In genomic region chr8:60889843-60890519, GRCm38 (mm10) we compare ENCODE assay signal across 8 mouse cellular contexts. TPM values are rescaled to one million over a fixed set of nuclear protein-coding genes. Genes with fewer than 3 reads are reported as not detected.
DNase-seq lines count a peak whose midpoint lies in the region; ATAC-seq and TF ChIP-seq lines count a peak whose summit lies in the region.

Hpf1 (plus strand) TSS chr8:60890418.

- peaks cover 20 to 55% of the 10 kb centered on the region in 2 experiments for H3K4me1 ChIP-seq in CH12.LX (ENCODE audit: control insufficient read depth in 1 of 2, insufficient read depth in 2 of 2)
- H3K4me1 ChIP-seq in forebrain, embryonic 11.5 days (replicated peaks; ENCODE audit: control insufficient read depth, insufficient read depth, low read length): peaks cover 4% of the 10 kb centered on the region; the same call in 1 of the 2 replicates
- H3K4me1 ChIP-seq in heart, embryonic 16.5 days (ENCODE audit: control insufficient read depth, insufficient read depth, low read length): peaks cover 29% of the 10 kb centered on the region
- H3K4me1 ChIP-seq in liver, embryonic 15.5 days (replicated peaks): peaks cover 33% of the 10 kb centered on the region
- H3K4me1 ChIP-seq in neural tube, embryonic 12.5 days: peaks cover 13% of the 10 kb centered on the region

- peak within 1 kb of the TSS; percentile 79 for H3K4me2 ChIP-seq in CH12.LX (ENCODE audit: insufficient read depth, low read depth, poor library complexity, severe bottlenecking)
- peak within 1 kb of the TSS; percentile 58 for H3K4me2 ChIP-seq in forebrain, embryonic 11.5 days (ENCODE audit: low read depth, low read length, severe bottlenecking)
- H3K4me2 ChIP-seq in heart, embryonic 16.5 days (ENCODE audit: low read depth, low read length): peak within 1 kb of the TSS; percentile 78
- peak within 1 kb of the TSS; percentile 83 for H3K4me2 ChIP-seq in liver, embryonic 15.5 days
- peak within 1 kb of the TSS; percentile 69 for H3K4me2 ChIP-seq in neural tube, embryonic 12.5 days (replicated peaks)

- H3K4me3 ChIP-seq in CH12.LX (replicated peaks in 1 of 3; ENCODE audit: low read depth in 2 of 3, low read length in 2 of 3, poor library complexity in 1 of 3): peak within 1 kb of the TSS; percentile 72 to 93 (median 73)
- H3K4me3 ChIP-seq in forebrain, embryonic 11.5 days (ENCODE audit: low read depth, low read length): peak within 1 kb of the TSS; percentile 73
- peak within 1 kb of the TSS; percentile 87 for H3K4me3 ChIP-seq in heart, embryonic 16.5 days (ENCODE audit: low read length)
- peak within 1 kb of the TSS; percentile 82 for H3K4me3 ChIP-seq in liver, embryonic 15.5 days (replicated peaks)
- H3K4me3 ChIP-seq in neural tube, embryonic 12.5 days: peak within 1 kb of the TSS; percentile 75

- peak; percentile 99 for DNase-seq in CH12.LX (ENCODE audit: extremely low read depth)
- peak; percentile 99 for DNase-seq in c-Kit-positive CD71-positive TER-119-negative erythroid progenitor cells, embryonic 14.5 days (ENCODE audit: low read depth)
- DNase-seq in forebrain, embryonic 11.5 days (ENCODE audit: low spot score): peak; percentile 98
- peak; percentile 98 for DNase-seq in kidney, postnatal 36 days
- DNase-seq in telencephalon, adult 2 months (ENCODE audit: low read depth, low spot score): peak; percentile 97

- H3K27ac ChIP-seq in CH12.LX (ENCODE audit: insufficient read depth, low read depth): no peak within 1 kb of the TSS; the same call in 1 of the 2 replicates
- H3K27ac ChIP-seq in forebrain, embryonic 11.5 days (ENCODE audit: low read depth, low read length): no peak within 1 kb of the TSS
- 0 out of 2 replicates have a peak within 1 kb of the TSS, but pooled peaks have one; percentile 32 for H3K27ac ChIP-seq in heart, embryonic 16.5 days (ENCODE audit: low read length)
- H3K27ac ChIP-seq in liver, embryonic 15.5 days (replicated peaks): peak within 1 kb of the TSS; percentile 74
- no peak within 1 kb of the TSS for H3K27ac ChIP-seq in neural tube, embryonic 12.5 days

- dilution Hi-C loops in CH12.LX (cut with MboI; ENCODE audit: extremely low pct_ligation_motif_present, extremely low pct_unique_long_range_greater_than_20kb, low sequenced_read_pairs): no loop called here

- 7% methylated on average over 43 of the region's 43 CpGs for WGBS in forebrain, embryonic 11.5 days
- WGBS in heart, embryonic 16.5 days: 3% methylated on average over 43 of the region's 43 CpGs
- 2% methylated on average over 43 of the region's 43 CpGs for WGBS in liver, embryonic 15.5 days (ENCODE audit: insufficient replicate concordance)
- 5% methylated on average over 43 of the region's 43 CpGs for WGBS in neural tube, embryonic 12.5 days

- peak within 1 kb of the TSS; percentile 63 for H3K9ac ChIP-seq in CH12.LX (ENCODE audit: insufficient read depth, low read depth)
- peak within 1 kb of the TSS; percentile 77 for H3K9ac ChIP-seq in forebrain, embryonic 11.5 days (ENCODE audit: low read length)
- peak within 1 kb of the TSS; percentile 81 for H3K9ac ChIP-seq in heart, embryonic 16.5 days (ENCODE audit: low read length)
- peak within 1 kb of the TSS; percentile 72 for H3K9ac ChIP-seq in liver, embryonic 15.5 days
- H3K9ac ChIP-seq in neural tube, embryonic 12.5 days: peak within 1 kb of the TSS; percentile 84

- peaks cover 22 to 30% of the 10 kb centered on the region in 2 experiments for H3K36me3 ChIP-seq in CH12.LX (replicated peaks in 1 of 2; ENCODE audit: control insufficient read depth in 1 of 2, insufficient read depth in 1 of 2, low read length in 1 of 2)
- H3K36me3 ChIP-seq in forebrain, embryonic 11.5 days (ENCODE audit: control insufficient read depth, insufficient read depth, low read length): no peaks in the 10 kb centered on the region
- H3K36me3 ChIP-seq in heart, embryonic 16.5 days (ENCODE audit: control insufficient read depth, insufficient read depth): no peaks in the 10 kb centered on the region
- peaks cover 22% of the 10 kb centered on the region for H3K36me3 ChIP-seq in liver, embryonic 15.5 days (replicated peaks)
- H3K36me3 ChIP-seq in neural tube, embryonic 12.5 days: 0 out of 2 replicates have a peak, but pooled peaks cover 2% of the 10 kb centered on the region

- no peaks in the 10 kb centered on the region for H3K9me3 ChIP-seq in CH12.LX (replicated peaks; ENCODE audit: low read length)
- no peaks in the 10 kb centered on the region for H3K9me3 ChIP-seq in forebrain, embryonic 11.5 days (ENCODE audit: control insufficient read depth, low read length)
- H3K9me3 ChIP-seq in heart, embryonic 16.5 days (replicated peaks; ENCODE audit: control insufficient read depth, low read length): no peaks in the 10 kb centered on the region
- no peaks in the 10 kb centered on the region for H3K9me3 ChIP-seq in liver, embryonic 15.5 days (replicated peaks)
- H3K9me3 ChIP-seq in neural tube, embryonic 12.5 days: no peaks in the 10 kb centered on the region

- no peak for TF ChIP-seq EP300 in CH12.LX (IDR thresholded peaks at IDR 0.05; ENCODE audit: low read length)

- H3K27me3 ChIP-seq in CH12.LX (replicated peaks): no peaks in the 10 kb centered on the region
- H3K27me3 ChIP-seq in forebrain, embryonic 11.5 days (ENCODE audit: control insufficient read depth, insufficient read depth, low read length): no peaks in the 10 kb centered on the region
- no peaks in the 10 kb centered on the region for H3K27me3 ChIP-seq in heart, embryonic 16.5 days (ENCODE audit: control insufficient read depth, insufficient read depth, low read length)
- H3K27me3 ChIP-seq in liver, embryonic 15.5 days: no peaks in the 10 kb centered on the region
- H3K27me3 ChIP-seq in neural tube, embryonic 12.5 days (replicated peaks): no peaks in the 10 kb centered on the region

- in situ Hi-C loops in CH12.LX (cut with MboI; ENCODE audit: low pct_ligation_motif_present, low pct_unique_long_range_greater_than_20kb, low sequenced_read_pairs): no loop called here

- TF ChIP-seq POLR2A in CH12.LX (IDR thresholded peaks at IDR 0.05; ENCODE audit: low read depth, low read length): peak; percentile 91

- TF ChIP-seq CTCF in CH12.LX (conservative IDR thresholded peaks at IDR 0.05 in 1 of 2, IDR thresholded peaks at IDR 0.05 in 1 of 2; ENCODE audit: low read depth in 2 of 2, low read length in 2 of 2): no peak

- peaks cover 41% of the 10 kb centered on the region for H3K79me2 ChIP-seq in CH12.LX (replicated peaks; ENCODE audit: control insufficient read depth, extremely low read depth, insufficient read depth, poor library complexity, severe bottlenecking)

- ATAC-seq in forebrain, embryonic 11.5 days (replicated peaks; ENCODE audit: low FRiP score): peak; percentile 98
- peak; percentile 99 for ATAC-seq in heart, embryonic 16.5 days (replicated peaks; ENCODE audit: extremely low read depth, insufficient read depth, low FRiP score)
- ATAC-seq in liver, embryonic 15.5 days (ENCODE audit: insufficient read depth): peak; percentile 99
- ATAC-seq in neural tube, embryonic 12.5 days (ENCODE audit: low FRiP score, low read depth): peak; percentile 99

- no peak for TF ChIP-seq RAD21 in CH12.LX (IDR thresholded peaks at IDR 0.05; ENCODE audit: low read depth, low read length)

TF ChIP-seq in CH12.LX, 34 proteins besides CTCF, POLR2A, EP300 and RAD21 (continues in another document):
- TF ChIP-seq NELFE (IDR thresholded peaks at IDR 0.05; ENCODE audit: low read depth, low read length) (peak; percentile 90), ZNF384 (IDR thresholded peaks at IDR 0.05; ENCODE audit: low read depth, low read length) (peak; percentile 94), MXI1 (IDR thresholded peaks at IDR 0.05; ENCODE audit: low read depth, low read length) (peak; percentile 61; the same call in 1 of the 2 replicates), KAT2A (IDR thresholded peaks at IDR 0.05; ENCODE audit: insufficient replicate concordance, low read length) (peak; percentile 76; the same call in 1 of the 2 replicates), BHLHE40 (IDR thresholded peaks at IDR 0.05; ENCODE audit: low read depth, low read length) (peak; percentile 40; the same call in 1 of the 2 replicates), PAX5 (IDR thresholded peaks at IDR 0.05; ENCODE audit: low read length) (no peak), ZKSCAN1 (IDR thresholded peaks at IDR 0.05; ENCODE audit: borderline replicate concordance, low read depth, low read length) (no peak), IRF4 (IDR thresholded peaks at IDR 0.05; ENCODE audit: low read depth, low read length) (0 out of 2 replicates have a peak, but pooled peaks have one; percentile 18), ZMIZ1 (IDR thresholded peaks at IDR 0.05; ENCODE audit: low read depth, low read length) (peak; percentile 72), USF1 (IDR thresholded peaks at IDR 0.05; ENCODE audit: low read depth, low read length) (no peak), JUND (conservative IDR thresholded peaks at IDR 0.05; ENCODE audit: low read depth, low read length) (no peak), TCF12 (IDR thresholded peaks at IDR 0.05; ENCODE audit: low read depth, low read length) (peak; percentile 77; the same call in 1 of the 2 replicates), POLR2AphosphoS2 (IDR thresholded peaks at IDR 0.05; ENCODE audit: low read depth, low read length) (peak; percentile 77; the same call in 1 of the 2 replicates), HCFC1 (IDR thresholded peaks at IDR 0.05; ENCODE audit: low read depth, low read length) (peak; percentile 81), MAZ (IDR thresholded peaks at IDR 0.05; ENCODE audit: low read depth, low read length) (no peak), CHD1 (IDR thresholded peaks at IDR 0.05; ENCODE audit: low read depth, low read length) (no peak), MAFK (IDR thresholded peaks at IDR 0.05; ENCODE audit: insufficient replicate concordance, low read length) (no peak), NRF1 (IDR thresholded peaks at IDR 0.05; ENCODE audit: low read depth, low read length) (peak; percentile 40; the same call in 1 of the 2 replicates), RCOR1 (conservative IDR thresholded peaks at IDR 0.05; ENCODE audit: low read depth, low read length) (no peak), MAX (IDR thresholded peaks at IDR 0.05; ENCODE audit: low read length) (no peak), CHD2 (IDR thresholded peaks at IDR 0.05; ENCODE audit: low read length) (peak; percentile 78; the same call in 1 of the 2 replicates), TBP (conservative IDR thresholded peaks at IDR 0.05; ENCODE audit: low read depth, low read length) (peak; percentile 79; the same call in 1 of the 2 replicates)

RNA-seq across cellular contexts. Expression of gene Hpf1, which starts in this region (rescaled TPM):
- total RNA-seq in CH12.LX (2012; rRNA removed): 76.1 and 77.4 TPM in 2 replicates
- 95.0 and 110 TPM in 2 replicates for total RNA-seq in CH12.LX (2014; rRNA removed)
- 132 and 135 TPM in 2 replicates for polyA plus RNA-seq in CH12.LX (2012; ENCODE audit: insufficient read length, low read depth)
- 138 and 148 TPM in 2 replicates for polyA plus RNA-seq in forebrain, embryonic 11.5 days (2014; fragmentation: Nextera tagmentation; extraction: Ambion mirVana)
- polyA plus RNA-seq in heart, embryonic 16.5 days (2015; fragmentation: Nextera tagmentation; extraction: Ambion mirVana): 55.5 and 73.4 TPM in 2 replicates
- polyA plus RNA-seq in liver, embryonic 15.5 days (2015; fragmentation: Nextera tagmentation; extraction: Ambion mirVana): 60.8 and 68.3 TPM in 2 replicates
- 104 and 114 TPM in 2 replicates for polyA plus RNA-seq in neural tube, embryonic 12.5 days (2016; fragmentation: Nextera tagmentation; extraction: Ambion mirVana)

Comparison
In these comparisons a context has a peak if more than half of its experiments do, and no peak if none do; other contexts are left out.
1. H3K27ac ChIP-seq: peak in heart, embryonic 16.5 days (single experiment) and liver, embryonic 15.5 days (single experiment); none in CH12.LX (single experiment), forebrain, embryonic 11.5 days (single experiment) and neural tube, embryonic 12.5 days (single experiment).
2. Peak in every context shown above with its lines, with median percentiles within 50 percentile points of each other: DNase-seq, H3K4me2 ChIP-seq, H3K4me3 ChIP-seq, H3K9ac ChIP-seq and ATAC-seq.